Mouse (Mus musculus): ENCODE results near the gene Acadl. TPM values are rescaled to one million over a fixed set of nuclear protein-coding genes. Genes with fewer than 3 reads are reported as not detected.

Acadl gene
- total and polyA plus RNA-seq, 2 experiments from 2014 or later, result 5.4 to 55.4 TPM

DNA sequence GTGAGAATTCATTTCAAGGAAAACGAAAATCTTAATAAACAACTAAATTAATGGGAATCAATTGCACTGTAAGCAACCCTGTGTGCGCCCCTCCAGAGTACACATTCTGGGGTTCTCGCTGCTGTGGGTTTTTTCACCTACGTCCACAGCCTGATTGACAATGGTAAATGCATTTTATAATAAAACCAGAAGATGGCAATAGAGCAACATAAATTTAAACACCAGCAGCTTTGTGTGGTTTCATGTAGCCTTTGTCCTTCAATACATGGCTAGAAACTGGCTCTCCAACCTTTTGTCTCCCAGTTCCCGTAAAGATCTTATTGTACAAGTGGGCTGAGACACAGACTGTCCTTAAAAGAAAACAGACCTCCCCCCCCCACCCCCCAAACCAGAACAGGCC, 33.0 kb upstream of the Acadl start:
- no peak overlapping the region for H3K4me3 ChIP-seq (ENCODE audit: low read depth, low read length)
- ATAC-seq (ENCODE audit: low FRiP score), result peak; percentile 85
- H3K4me2 ChIP-seq (ENCODE audit: low read depth, low read length, poor library complexity, severe bottlenecking), result peak overlapping the region; percentile 20
- WGBS, result 38% methylated on average over 5 of the region's 5 CpGs
- peak; percentile 71 for TF ChIP-seq CTCF (IDR thresholded peaks at IDR 0.05)
- H3K4me1 ChIP-seq (ENCODE audit: insufficient read depth, low read length), result 0 out of 2 replicates have a peak, but pooled peaks cover 4% of the 10 kb centered on the region
- H3K27me3 ChIP-seq (ENCODE audit: insufficient read depth, low read length), result no peaks in the 10 kb centered on the region
- peak overlapping the region; percentile 39 for H3K9ac ChIP-seq (replicated peaks; ENCODE audit: low read length, poor library complexity, severe bottlenecking)
- peak overlapping the region; percentile 62 for H3K27ac ChIP-seq (ENCODE audit: low read depth, low read length)
- peak; percentile 85 for DNase-seq (ENCODE audit: low spot score)
- H3K36me3 ChIP-seq (ENCODE audit: insufficient read depth, low read length), result no peaks in the 10 kb centered on the region
- no peaks in the 10 kb centered on the region for H3K9me3 ChIP-seq (ENCODE audit: low read length)

GRCm38 (mm10) chr1:66895837-66896118, 32.7 kb upstream of the Acadl start:
- Histone ChIP-seq H3K9ac (replicated peaks; ENCODE audit: low read length, poor library complexity, severe bottlenecking) (no peak overlapping the region), H3K9me3 (ENCODE audit: low read length) (no peaks in the 10 kb centered on the region), H3K4me1 (ENCODE audit: insufficient read depth, low read length) (0 out of 2 replicates have a peak, but pooled peaks cover 4% of the 10 kb centered on the region), H3K4me2 (ENCODE audit: low read depth, low read length, poor library complexity, severe bottlenecking) (peak overlapping the region; percentile 20; the same call in 1 of the 2 replicates), H3K27me3 (ENCODE audit: insufficient read depth, low read length) (no peaks in the 10 kb centered on the region), H3K36me3 (ENCODE audit: insufficient read depth, low read length) (no peaks in the 10 kb centered on the region), H3K4me3 (ENCODE audit: low read depth, low read length) (no peak overlapping the region), H3K27ac (ENCODE audit: low read depth, low read length) (no peak overlapping the region)
- ATAC-seq (ENCODE audit: low FRiP score), result peak; percentile 81
- DNase-seq (ENCODE audit: low spot score), result peak; percentile 81
- TF ChIP-seq CTCF (IDR thresholded peaks at IDR 0.05), result peak; percentile 79

- H3K9me3 ChIP-seq (ENCODE audit: low read length), result no peaks in the 10 kb centered on the region
- WGBS, result 57% methylated on average over 6 of the region's 6 CpGs
- H3K9ac ChIP-seq (replicated peaks; ENCODE audit: low read length, poor library complexity, severe bottlenecking), result no peak overlapping the region
- H3K36me3 ChIP-seq (ENCODE audit: insufficient read depth, low read length), result no peaks in the 10 kb centered on the region
- no peak overlapping the region for H3K4me3 ChIP-seq (ENCODE audit: low read depth, low read length)
- DNase-seq (ENCODE audit: low spot score), result no peak
- no peak overlapping the region for H3K27ac ChIP-seq (ENCODE audit: low read depth, low read length)
- H3K4me2 ChIP-seq (ENCODE audit: low read depth, low read length, poor library complexity, severe bottlenecking), result no peak overlapping the region
- 0 out of 2 replicates have a peak, but pooled peaks cover 4% of the 10 kb centered on the region for H3K4me1 ChIP-seq (ENCODE audit: insufficient read depth, low read length)
- TF ChIP-seq CTCF (IDR thresholded peaks at IDR 0.05), result no peak
- no peak; the same call in 1 of the 2 replicates for ATAC-seq (ENCODE audit: low FRiP score)
- no peaks in the 10 kb centered on the region for H3K27me3 ChIP-seq (ENCODE audit: insufficient read depth, low read length)
Measured at GRCm38 (mm10) chr1:66895093-66895836, 32.2 kb upstream of the Acadl start.

GRCm38 (mm10) chr1:66887175-66887574, 24.1 kb upstream of the Acadl start:
- Histone ChIP-seq H3K27ac (ENCODE audit: low read depth, low read length) (no peak overlapping the region), H3K9ac (replicated peaks; ENCODE audit: low read length, poor library complexity, severe bottlenecking) (no peak overlapping the region), H3K9me3 (ENCODE audit: low read length) (no peaks in the 10 kb centered on the region), H3K36me3 (ENCODE audit: insufficient read depth, low read length) (no peaks in the 10 kb centered on the region), H3K4me2 (ENCODE audit: low read depth, low read length, poor library complexity, severe bottlenecking) (no peak overlapping the region), H3K4me1 (ENCODE audit: insufficient read depth, low read length) (no peaks in the 10 kb centered on the region), H3K4me3 (ENCODE audit: low read depth, low read length) (no peak overlapping the region), H3K27me3 (ENCODE audit: insufficient read depth, low read length) (no peaks in the 10 kb centered on the region)
- WGBS, result 88% methylated on average over 1 of the region's 1 CpGs
- no peak for TF ChIP-seq CTCF (IDR thresholded peaks at IDR 0.05)
- DNase-seq (ENCODE audit: low spot score) (no peak), ATAC-seq (ENCODE audit: low FRiP score) (no peak)

DNA sequence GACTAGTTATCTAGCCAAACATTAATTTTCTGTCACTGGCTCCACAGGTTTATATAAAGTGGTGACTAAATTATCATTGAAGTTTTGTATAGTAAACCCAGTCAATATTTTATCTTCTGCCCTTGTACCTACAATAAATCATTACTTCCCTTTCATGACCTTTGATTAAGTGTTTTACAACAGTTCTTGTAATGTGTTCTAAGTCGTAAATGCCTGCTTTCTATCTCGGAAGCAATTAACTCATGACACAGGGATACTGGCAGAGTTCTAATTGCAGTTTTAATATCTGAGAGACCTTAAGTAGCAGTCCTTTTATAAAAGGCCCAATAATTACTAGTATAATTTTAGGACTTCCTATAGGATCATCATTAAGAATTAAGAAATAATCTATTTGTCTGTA, 17.1 kb upstream of the Acadl start:
- Histone ChIP-seq H3K27me3 (ENCODE audit: insufficient read depth, low read length) (no peaks in the 10 kb centered on the region), H3K4me1 (ENCODE audit: insufficient read depth, low read length) (no peaks in the 10 kb centered on the region), H3K4me3 (ENCODE audit: low read depth, low read length) (no peak overlapping the region), H3K9ac (replicated peaks; ENCODE audit: low read length, poor library complexity, severe bottlenecking) (no peak overlapping the region), H3K4me2 (ENCODE audit: low read depth, low read length, poor library complexity, severe bottlenecking) (no peak overlapping the region), H3K9me3 (ENCODE audit: low read length) (no peaks in the 10 kb centered on the region), H3K36me3 (ENCODE audit: insufficient read depth, low read length) (no peaks in the 10 kb centered on the region), H3K27ac (ENCODE audit: low read depth, low read length) (no peak overlapping the region)
- no peak for TF ChIP-seq CTCF (IDR thresholded peaks at IDR 0.05)
- no peak for ATAC-seq (ENCODE audit: low FRiP score)
- 91% methylated on average over 2 of the region's 2 CpGs for WGBS
- no peak for DNase-seq (ENCODE audit: low spot score)

GRCm38 (mm10) chr1:66874740-66875139, 11.7 kb upstream of the Acadl start:
- Histone ChIP-seq H3K9me3 (ENCODE audit: low read length) (no peaks in the 10 kb centered on the region), H3K36me3 (ENCODE audit: insufficient read depth, low read length) (no peaks in the 10 kb centered on the region), H3K4me3 (ENCODE audit: low read depth, low read length) (no peak overlapping the region), H3K9ac (replicated peaks; ENCODE audit: low read length, poor library complexity, severe bottlenecking) (no peak overlapping the region), H3K27ac (ENCODE audit: low read depth, low read length) (no peak overlapping the region), H3K4me1 (ENCODE audit: insufficient read depth, low read length) (no peaks in the 10 kb centered on the region), H3K4me2 (ENCODE audit: low read depth, low read length, poor library complexity, severe bottlenecking) (no peak overlapping the region), H3K27me3 (ENCODE audit: insufficient read depth, low read length) (no peaks in the 10 kb centered on the region)
- DNase-seq (ENCODE audit: low spot score), result no peak
- no peak for TF ChIP-seq CTCF (IDR thresholded peaks at IDR 0.05)
- ATAC-seq (ENCODE audit: low FRiP score), result no peak
- 97% methylated on average over 6 of the region's 6 CpGs for WGBS
